Mouse (Mus musculus) embryo, embryonic 10.5 days (tissue): Measurements from ENCODE around the gene Lag3.

ENCODE experiments used
- DNase-seq: peaks from one replicate; pipeline ENCODE4 v3.0.0-alpha.2; 2015; ENCODE audit warnings: low spot score

Gene Lag3

DNA sequence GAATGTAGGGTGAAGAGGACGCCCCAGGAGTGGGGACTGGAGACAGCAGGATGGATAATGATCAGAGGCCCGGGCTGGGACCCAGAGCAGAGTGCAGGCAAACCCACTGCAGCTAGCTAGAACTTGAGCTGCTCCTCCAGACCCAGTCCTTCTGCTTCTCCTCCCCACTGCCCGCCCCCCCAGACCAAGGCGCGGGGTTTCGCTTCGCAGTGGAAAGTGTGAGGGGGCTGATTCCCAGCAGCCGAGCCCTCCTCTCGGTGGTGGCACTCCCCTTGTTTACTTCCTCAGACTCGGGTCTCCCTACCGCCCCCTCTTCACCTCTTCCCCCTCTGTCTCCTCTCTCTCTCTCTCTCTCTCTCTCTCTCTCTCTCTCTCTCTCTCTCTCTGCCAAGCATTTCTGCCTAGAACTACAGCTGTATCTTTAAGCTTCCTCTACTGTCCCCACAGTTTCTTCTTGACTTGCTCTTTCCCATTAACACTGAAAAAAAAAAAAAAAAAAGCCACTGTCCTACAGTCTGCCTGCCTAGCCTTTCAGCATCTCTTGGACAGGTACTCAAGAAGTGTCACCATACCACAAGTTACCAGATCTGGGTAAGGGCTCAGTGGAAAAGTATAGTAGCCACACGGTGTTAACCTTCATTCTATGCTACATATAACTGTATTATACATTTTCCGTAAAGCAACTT lies at the start of gene Lag3:
Gene Lag3 (minus strand): TSS at position 173 of the 686 bp plus-strand sequence.
- no peak for DNase-seq

- no peak for DNase-seq
These were observed 49.5 kb upstream of the Lag3 start for GRCm38 (mm10) chr6:124961021-124961420.

- DNase-seq: no peak
These were observed 48.5 kb upstream of the Lag3 start for GRCm38 (mm10) chr6:124959960-124960359.

DNA sequence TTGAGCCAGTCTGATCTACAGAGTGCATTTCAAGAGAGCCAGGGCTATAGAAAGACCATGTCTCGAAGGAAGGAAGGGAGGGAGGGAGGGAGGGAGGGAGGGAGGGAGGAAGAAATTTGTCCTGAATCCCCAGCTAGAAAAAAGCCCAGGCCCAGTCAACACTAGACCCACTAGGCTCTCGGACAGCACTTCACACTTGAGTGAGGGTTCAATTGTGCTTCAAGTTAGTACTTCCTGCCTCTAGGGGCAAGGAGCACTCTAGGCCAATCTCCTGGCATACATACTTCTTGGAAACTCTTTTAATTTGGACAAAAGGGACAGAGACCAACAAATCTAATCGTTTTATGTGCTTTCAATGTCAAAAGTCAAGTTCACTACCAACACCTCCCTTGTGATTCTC lies 46.6 kb upstream of the Lag3 start:
- DNase-seq: no peak

- no peak for DNase-seq
These were observed 43.7 kb upstream of the Lag3 start for GRCm38 (mm10) chr6:124955212-124955611.

DNA sequence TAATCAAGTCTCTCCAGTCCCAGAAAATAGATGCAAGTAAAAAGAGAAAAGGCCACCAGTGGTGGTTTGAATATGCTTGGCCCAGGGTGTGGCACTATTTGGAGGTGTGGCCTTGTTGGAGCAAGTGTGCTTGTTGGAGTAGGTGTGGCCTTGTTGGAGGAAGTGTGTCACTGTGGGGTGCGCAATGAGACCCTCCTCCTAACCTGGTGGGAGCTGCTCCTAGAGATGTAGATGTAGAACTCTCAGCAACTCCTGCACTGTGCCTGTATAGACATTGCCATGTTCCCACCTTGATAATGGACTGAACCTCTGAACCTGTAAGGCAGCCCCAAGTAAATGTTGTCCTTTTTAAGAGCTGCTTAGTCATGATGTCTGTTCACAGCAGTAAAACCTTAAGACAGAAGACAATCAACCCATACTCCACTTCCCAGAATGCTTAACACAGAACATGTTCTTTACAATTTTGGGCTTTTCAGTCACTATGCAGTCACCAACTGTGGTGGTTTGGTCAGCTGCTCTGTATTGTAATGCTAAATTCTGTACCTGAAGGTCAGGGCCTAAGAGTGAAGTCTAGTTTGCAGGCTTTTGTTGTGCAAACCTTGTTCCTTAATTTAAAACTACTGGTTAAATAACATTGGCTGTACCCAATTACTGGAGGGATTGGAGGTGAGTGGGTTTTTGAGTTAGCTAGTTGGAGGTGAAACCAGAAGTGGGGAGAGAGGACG lies 42.6 kb upstream of the Lag3 start:
- no peak for DNase-seq

DNA sequence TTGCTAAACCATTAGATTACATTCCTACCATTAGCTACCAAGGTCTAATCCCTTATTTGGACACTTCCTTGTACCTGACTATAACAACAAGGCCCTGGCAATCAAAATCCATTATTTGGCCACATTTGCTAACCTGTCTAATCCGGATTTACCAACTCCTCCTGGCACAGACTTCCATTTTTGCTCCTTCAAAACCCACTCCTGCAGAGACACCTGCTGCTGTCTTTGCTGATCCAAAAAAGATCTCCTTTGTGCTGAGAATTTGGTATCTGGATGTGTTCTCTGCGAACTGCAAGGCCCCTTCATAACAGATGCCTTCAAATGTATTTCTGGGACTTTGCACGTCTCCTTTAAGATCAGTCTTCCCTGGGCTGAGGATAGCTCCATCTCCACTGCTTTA lies 32.0 kb upstream of the Lag3 start:
- DNase-seq: no peak

DNA sequence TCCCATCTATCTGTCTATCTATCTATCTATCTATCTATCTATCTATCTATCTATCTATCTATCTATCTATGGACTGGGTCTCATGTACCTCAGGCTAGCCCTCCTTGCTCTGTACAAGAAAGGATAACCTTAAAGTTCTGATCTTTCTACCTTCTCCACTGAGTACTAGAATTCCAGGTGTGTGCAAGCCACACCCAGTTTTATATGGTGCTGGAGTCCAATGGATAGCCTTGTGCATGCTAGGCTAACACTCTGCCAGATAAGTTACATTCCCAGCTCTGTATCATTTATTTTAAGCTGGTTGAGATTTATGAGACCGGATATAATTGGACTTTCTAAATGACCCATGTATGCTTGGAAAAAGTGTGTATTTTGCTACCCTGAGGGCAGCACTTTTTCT lies 30.2 kb upstream of the Lag3 start:
- no peak for DNase-seq

DNA sequence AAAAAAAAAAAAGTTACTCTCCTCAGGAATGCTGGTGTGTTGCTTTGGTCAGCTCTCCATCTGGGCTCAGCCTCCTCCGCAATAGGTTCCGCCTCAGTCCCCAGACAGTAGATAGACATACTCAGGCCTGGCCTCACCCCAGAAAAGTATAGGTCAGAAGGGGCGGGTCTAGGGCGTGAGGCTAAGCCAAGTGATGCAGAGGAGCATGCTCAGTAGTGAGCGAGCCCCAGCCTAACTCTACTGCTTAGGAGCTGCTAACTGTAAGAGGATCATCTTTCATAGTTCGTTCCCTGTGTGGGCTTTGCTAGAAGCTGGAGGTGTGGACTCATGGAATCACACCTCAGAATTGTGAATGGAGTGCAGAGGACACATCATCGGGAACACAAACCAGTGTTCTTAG lies 27.0 kb upstream of the Lag3 start:
- DNase-seq: no peak

DNA sequence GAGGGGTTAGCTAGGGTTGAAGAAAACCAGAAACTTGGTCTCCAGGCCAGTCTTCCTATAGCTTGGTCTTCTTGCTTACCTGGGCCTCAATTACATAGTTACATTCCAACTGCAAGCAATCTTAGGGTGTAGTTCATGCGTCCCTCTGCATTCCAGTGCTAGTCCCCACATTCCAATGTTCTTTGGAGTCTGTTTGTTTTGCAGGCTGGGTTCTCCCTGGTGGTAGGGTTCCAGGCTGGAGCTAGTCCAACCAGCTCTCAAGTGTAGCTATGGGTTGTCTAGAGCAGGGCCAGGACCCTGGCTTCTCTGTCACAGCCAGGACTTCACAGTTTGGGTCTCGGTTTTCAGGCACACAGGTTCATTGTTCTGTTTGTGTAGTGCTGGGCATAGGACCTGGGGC lies 26.0 kb upstream of the Lag3 start:
- DNase-seq: no peak

DNA sequence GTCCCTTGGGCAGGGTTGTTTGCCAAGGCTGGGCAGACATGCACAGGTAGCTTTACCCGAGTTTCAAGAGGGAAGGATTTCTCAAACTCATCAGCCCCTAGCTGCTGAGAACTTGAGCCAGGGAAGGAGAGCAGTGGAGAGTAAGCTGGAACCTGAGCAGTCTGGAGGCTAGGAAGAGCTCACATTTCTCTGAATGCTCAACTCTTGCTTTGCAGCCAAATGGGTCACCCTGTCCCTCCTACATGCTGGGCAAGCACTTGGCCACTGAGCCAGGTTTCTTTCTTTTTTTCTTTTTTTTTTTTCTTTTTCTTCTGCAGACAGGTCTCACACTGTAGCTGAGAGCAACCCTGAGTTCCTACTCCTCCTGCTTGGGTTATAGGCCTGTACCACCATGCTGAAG lies 25.2 kb upstream of the Lag3 start:
- no peak for DNase-seq

DNA sequence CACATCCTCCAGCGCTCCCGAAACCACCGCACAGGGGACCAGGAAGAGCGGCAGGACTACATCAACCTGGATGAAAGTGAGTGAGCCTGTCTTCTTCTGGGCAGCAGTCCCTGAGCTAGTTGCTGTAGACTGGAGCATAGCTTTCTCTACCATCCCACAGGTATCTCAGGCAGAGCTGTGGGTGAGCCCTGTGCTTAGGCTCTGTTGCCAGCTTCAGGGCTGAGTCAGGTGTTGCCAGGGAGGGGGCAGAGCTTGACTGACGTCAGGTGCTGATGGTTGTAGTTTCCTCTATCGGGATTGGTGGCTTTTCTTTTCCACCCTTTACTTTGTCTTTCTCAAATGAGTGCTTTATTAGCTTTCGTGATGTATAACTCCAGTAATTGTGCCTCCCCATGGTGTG lies 23.2 kb upstream of the Lag3 start:
- DNase-seq: no peak

DNA sequence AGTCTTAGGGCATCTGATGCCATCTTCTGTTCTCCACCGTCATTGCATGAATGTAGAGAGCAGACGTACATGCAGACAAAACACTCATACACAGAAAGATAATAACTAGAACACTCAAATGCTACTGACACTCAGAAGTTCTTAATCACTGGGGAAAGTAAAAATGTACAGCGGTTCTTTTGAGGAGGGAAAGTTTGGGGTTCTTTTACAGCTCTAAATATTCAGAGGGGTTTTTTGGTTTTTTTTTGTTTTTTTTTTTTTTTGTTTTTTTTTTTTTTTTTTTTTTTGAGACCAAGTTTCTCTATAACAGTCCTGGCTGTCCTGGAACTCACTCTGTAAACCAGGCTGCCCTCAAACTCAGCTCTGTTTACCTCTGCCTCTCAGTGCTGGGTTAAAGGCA lies 21.6 kb upstream of the Lag3 start:
- DNase-seq: no peak

GRCm38 (mm10) chr6:124932314-124932695 lies 20.8 kb upstream of the Lag3 start:
- no peak for DNase-seq

GRCm38 (mm10) chr6:124931525-124932313 lies 20.2 kb upstream of the Lag3 start:
- DNase-seq: peak; percentile 62

DNA sequence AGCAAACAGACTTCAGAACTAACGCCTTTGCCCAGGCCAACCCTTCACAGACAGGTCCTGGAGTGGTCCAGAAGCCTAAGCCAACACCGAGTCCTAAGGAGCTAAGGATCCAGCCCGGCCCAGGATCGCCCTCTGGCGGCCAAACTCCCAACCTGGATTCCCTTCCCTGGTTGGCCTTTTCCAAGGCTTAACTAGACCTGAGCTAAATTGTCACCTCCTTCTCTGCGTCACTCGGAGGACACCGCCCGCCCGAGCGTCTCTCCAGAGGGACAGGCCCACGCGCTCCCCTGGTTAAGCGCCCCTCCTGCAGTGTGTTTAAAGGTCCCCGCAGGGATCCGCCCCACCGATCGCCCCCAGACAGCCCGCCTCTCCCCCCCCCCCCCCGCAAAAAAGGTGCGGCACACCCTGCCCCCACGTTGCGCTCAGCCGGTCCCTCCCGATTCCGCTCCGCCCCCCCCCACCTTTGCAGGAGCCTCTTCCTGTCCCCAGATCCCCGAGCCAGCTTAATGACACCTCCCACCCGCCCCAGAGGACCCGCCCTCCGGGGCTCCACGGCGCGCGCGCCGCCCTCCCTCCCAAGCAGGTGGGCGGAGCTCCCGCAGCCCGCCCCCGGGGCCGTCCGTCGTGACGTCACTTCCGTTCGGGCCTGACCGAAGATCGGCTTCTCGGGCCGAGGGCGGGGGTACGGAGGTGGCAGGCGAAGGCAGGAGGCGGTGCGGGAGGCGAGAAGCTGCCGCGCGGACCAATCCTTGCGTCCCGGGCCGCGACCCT lies 19.4 kb upstream of the Lag3 start, which contains the start of gene Mlf2:
Gene Mlf2 (plus strand): TSS at position 633 of the 771 bp plus-strand sequence.
- DNase-seq: peak; percentile 98

DNA sequence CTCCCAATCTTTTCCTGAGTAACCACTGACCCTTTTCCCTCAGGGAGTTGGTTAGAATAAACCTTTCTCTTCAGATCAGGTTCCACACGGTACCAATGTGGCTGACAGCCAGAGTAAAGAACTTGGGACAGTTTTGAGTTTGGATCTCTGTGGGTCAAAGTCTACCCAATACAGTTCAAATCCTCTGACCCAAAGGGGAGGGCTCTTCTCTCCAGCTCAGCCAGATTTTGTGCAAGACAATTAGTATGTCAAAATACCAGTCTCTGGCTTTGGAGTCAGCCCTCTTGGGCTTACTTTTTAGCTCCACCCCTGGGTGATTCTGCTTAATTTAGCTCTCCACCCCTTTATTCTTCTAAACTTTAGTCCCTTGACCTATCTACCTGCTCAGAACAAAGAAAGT lies 18.7 kb upstream of the Lag3 start:
- DNase-seq: peak; percentile 32

- no peak for DNase-seq
These were observed 14.4 kb upstream of the Lag3 start for GRCm38 (mm10) chr6:124925941-124926340.

GRCm38 (mm10) chr6:124925173-124925793 lies 13.8 kb upstream of the Lag3 start:
- no peak for DNase-seq

DNA sequence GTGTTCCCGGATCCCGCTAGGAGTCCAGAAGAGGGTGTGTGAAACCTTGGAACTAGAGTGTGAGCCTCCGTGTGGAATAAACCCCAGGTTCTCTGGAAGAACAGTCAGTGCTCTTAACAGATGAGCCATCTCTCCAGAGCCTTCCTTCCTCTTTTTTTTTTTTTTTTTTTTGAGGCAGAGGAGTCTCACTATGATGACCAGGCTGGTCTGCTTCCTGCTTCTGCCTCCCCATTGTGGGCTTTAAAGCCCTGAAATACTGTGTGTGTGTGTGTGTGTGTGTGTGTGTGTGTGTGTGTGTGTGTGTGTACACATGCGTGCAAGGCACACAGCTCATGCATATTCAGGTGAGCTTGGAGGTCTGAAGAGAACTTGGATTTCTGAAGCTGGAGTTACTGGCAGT lies 10.0 kb upstream of the Lag3 start:
- no peak for DNase-seq

- DNase-seq: no peak
These were observed 9.0 kb upstream of the Lag3 start for GRCm38 (mm10) chr6:124920318-124921085.
